Mouse (Mus musculus) gastrocnemius, postnatal 10 days (tissue): ENCODE data around the gene Dnajc5g. TPM values are rescaled to one million over a fixed set of nuclear protein-coding genes. Genes with fewer than 3 reads are reported as not detected.

Experiments
- DNase-seq: peaks from one replicate; pipeline ENCODE4 v3.0.0; 2021; ENCODE audit warnings: mixed read lengths
- long read RNA-seq, 2 experiments: library from polyadenylated mRNA; stranded (forward); transcript quantifications; one replicate each; pipeline ENCODE4 v2.0.0; 2021
- total RNA-seq, 2 experiments: library from RNA; stranded (reverse); gene quantifications; 2 replicates each; pipeline ENCODE4 v1.2.3; 2021

Dnajc5g gene
- not detected for total RNA-seq
- long read RNA-seq, experiment 1: 0 reads
- long read RNA-seq, experiment 2: 0 reads

- no peak for DNase-seq
These were observed at the start of gene Dnajc5g for GRCm38 (mm10) chr5:31105814-31106335. Dnajc5g (plus strand) TSS chr5:31106285.

GRCm38 (mm10) chr5:31069810-31070209 is 36.3 kb upstream of the Dnajc5g start:
- DNase-seq: no peak

GRCm38 (mm10) chr5:31071059-31071458 is 35.0 kb upstream of the Dnajc5g start:
- DNase-seq: no peak

- no peak for DNase-seq
These were observed 34.3 kb upstream of the Dnajc5g start for GRCm38 (mm10) chr5:31071821-31072220.

GRCm38 (mm10) chr5:31073176-31073575 is 32.9 kb upstream of the Dnajc5g start:
- no peak for DNase-seq

GRCm38 (mm10) chr5:31076346-31076745 is 29.7 kb upstream of the Dnajc5g start:
- no peak for DNase-seq

- DNase-seq: no peak
These were observed 25.9 kb upstream of the Dnajc5g start for GRCm38 (mm10) chr5:31080059-31080794.

- DNase-seq: no peak
These were observed 25.3 kb upstream of the Dnajc5g start for GRCm38 (mm10) chr5:31080795-31081164.

- no peak for DNase-seq
These were observed 24.7 kb upstream of the Dnajc5g start for GRCm38 (mm10) chr5:31081386-31081785.

- DNase-seq: peak; percentile 72
These were observed 23.7 kb upstream of the Dnajc5g start for GRCm38 (mm10) chr5:31082355-31082754.

GRCm38 (mm10) chr5:31082935-31083625 is 23.0 kb upstream of the Dnajc5g start:
- DNase-seq: no peak

- DNase-seq: no peak
These were observed 22.1 kb upstream of the Dnajc5g start for GRCm38 (mm10) chr5:31083949-31084348.

- DNase-seq: no peak
These were observed 19.5 kb upstream of the Dnajc5g start for GRCm38 (mm10) chr5:31086606-31087005.

- no peak for DNase-seq
These were observed 19.0 kb upstream of the Dnajc5g start for GRCm38 (mm10) chr5:31087131-31087530.

GRCm38 (mm10) chr5:31092231-31092975 is 13.7 kb upstream of the Dnajc5g start:
- no peak for DNase-seq

- DNase-seq: peak; percentile 30
These were observed 12.7 kb upstream of the Dnajc5g start for GRCm38 (mm10) chr5:31093151-31094041.

GRCm38 (mm10) chr5:31094100-31094798 is 11.8 kb upstream of the Dnajc5g start:
- DNase-seq: no peak

- peak; percentile 51 for DNase-seq
These were observed 11.0 kb upstream of the Dnajc5g start for GRCm38 (mm10) chr5:31094799-31095691.

- no peak for DNase-seq
These were observed 10.2 kb upstream of the Dnajc5g start for GRCm38 (mm10) chr5:31095711-31096480.
